Mouse (Mus musculus) forebrain, embryonic 12.5 days (tissue): ENCODE measurements around the gene Sh2d3c. TPM values are rescaled to one million over a fixed set of nuclear protein-coding genes. Genes with fewer than 3 reads are reported as not detected.

Source experiments
- ATAC-seq: fragments of 200-750 bp; cut with Nextera tagmentation; 2 replicates; pipeline ENCODE4 v1.8.0; 2017; ENCODE audit warnings: moderate TSS enrichment; ENCODE audit not compliant: low FRiP score
- H3K27ac ChIP-seq: fragments of 300-500 bp; sonication (generic); 2 replicates; pipeline ENCODE4 v1.5.1; 2016; ENCODE audit warnings: mild to moderate bottlenecking
- H3K27me3 ChIP-seq: fragments of 300-500 bp; sonication (generic); 2 replicates; pipeline ENCODE4 v1.6.1; 2016; ENCODE audit warnings: mild to moderate bottlenecking
- H3K36me3 ChIP-seq: fragments of 300-500 bp; sonication (generic); replicated peaks from 2 replicates; pipeline ENCODE4 v1.6.1; 2016; ENCODE audit warnings: mild to moderate bottlenecking
- H3K4me1 ChIP-seq: fragments of 300-500 bp; sonication (generic); 2 replicates; pipeline ENCODE4 v1.6.1; 2016
- H3K4me2 ChIP-seq: fragments of 300-500 bp; sonication (generic); 2 replicates; pipeline ENCODE4 v1.6.1; 2016; ENCODE audit warnings: mild to moderate bottlenecking, moderate library complexity
- H3K4me3 ChIP-seq: fragments of 300-500 bp; sonication (generic); replicated peaks from 2 replicates; pipeline ENCODE4 v1.5.1; 2016; ENCODE audit warnings: mild to moderate bottlenecking
- H3K9ac ChIP-seq: fragments of 300-500 bp; sonication (generic); 2 replicates; pipeline ENCODE4 v1.6.1; 2016; ENCODE audit warnings: mild to moderate bottlenecking
- H3K9me3 ChIP-seq: fragments of 300-500 bp; sonication (generic); 2 replicates; pipeline ENCODE4 v1.6.1; 2016
- WGBS: fragments of 180-500 bp; shearing (Covaris S2); methylation state at CpG from one replicate; pipeline ENCODE4 v1.1.7; 2016; 5-methylcytosine and 5-hydroxymethylcytosine counted together
- polyA plus RNA-seq: library from polyadenylated mRNA; unstranded; fragments of >200 nt; fragmentation: Nextera tagmentation; extraction: Ambion mirVana; gene quantifications from 2 replicates; pipeline ENCODE4 v1.2.1, GENCODE M21; 2016

Sh2d3c gene
- polyA plus RNA-seq, 1 experiment from 2014 or later: 30.1 TPM

- H3K4me2 ChIP-seq: no peak overlapping the region
- no peaks in the 10 kb centered on the region for H3K27me3 ChIP-seq
- no peak for ATAC-seq
- no peaks in the 10 kb centered on the region for H3K9me3 ChIP-seq
- H3K36me3 ChIP-seq: peaks cover 11% of the 10 kb centered on the region
- H3K9ac ChIP-seq: no peak overlapping the region
- H3K4me1 ChIP-seq: peaks cover 13% of the 10 kb centered on the region
- 89% methylated on average over 12 of the region's 12 CpGs for WGBS
- no peak overlapping the region for H3K4me3 ChIP-seq
- H3K27ac ChIP-seq: no peak overlapping the region
Measured at GRCm38 (mm10) chr2:32767241-32767640, 46.4 kb downstream of the Sh2d3c start.

DNA sequence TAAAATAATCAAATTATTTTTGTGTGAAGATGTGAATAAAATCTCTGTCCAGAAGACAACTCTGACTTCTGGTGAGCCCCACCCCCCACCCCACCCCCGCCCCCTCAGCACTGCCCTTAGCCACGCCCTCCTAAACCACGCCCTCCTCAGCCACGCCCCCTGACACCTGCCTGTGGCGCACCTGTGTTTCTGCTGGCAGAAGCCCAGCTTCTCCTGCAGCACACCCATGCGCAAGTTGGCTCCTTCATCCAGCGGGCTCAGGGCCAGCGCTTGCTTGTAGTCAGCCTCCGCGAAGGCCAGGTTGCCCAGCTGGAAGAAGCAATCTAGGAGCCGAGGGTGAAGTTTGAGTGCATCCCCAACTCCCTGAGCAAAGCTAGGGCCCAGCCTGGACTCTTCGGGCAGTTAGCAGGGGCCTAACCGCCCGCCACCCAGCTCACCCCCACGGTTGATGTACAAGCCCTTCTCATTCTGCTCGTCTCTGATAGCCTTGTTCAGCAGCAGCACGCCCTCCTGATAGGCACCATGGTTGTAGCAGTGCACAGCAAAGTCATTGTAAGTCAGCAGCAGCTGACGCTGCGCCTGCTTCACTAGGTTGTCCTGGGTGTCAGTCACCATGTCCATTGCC is 47.9 kb downstream of the Sh2d3c start:
- Histone ChIP-seq H3K36me3 (no peaks in the 10 kb centered on the region), H3K4me1 (peaks cover 13% of the 10 kb centered on the region), H3K27ac (no peak overlapping the region), H3K4me2 (no peak overlapping the region), H3K9ac (no peak overlapping the region), H3K4me3 (no peak overlapping the region), H3K9me3 (no peaks in the 10 kb centered on the region), H3K27me3 (no peaks in the 10 kb centered on the region)
- no peak for ATAC-seq
- 58% methylated on average over 17 of the region's 19 CpGs for WGBS

GRCm38 (mm10) chr2:32769327-32770085 is 48.7 kb downstream of the Sh2d3c start:
- Histone ChIP-seq H3K9ac (no peak overlapping the region), H3K4me1 (peaks cover 13% of the 10 kb centered on the region), H3K4me2 (no peak overlapping the region), H3K36me3 (no peaks in the 10 kb centered on the region), H3K9me3 (no peaks in the 10 kb centered on the region), H3K4me3 (no peak overlapping the region), H3K27ac (no peak overlapping the region), H3K27me3 (no peaks in the 10 kb centered on the region)
- WGBS: 61% methylated on average over 5 of the region's 5 CpGs
- no peak for ATAC-seq

DNA sequence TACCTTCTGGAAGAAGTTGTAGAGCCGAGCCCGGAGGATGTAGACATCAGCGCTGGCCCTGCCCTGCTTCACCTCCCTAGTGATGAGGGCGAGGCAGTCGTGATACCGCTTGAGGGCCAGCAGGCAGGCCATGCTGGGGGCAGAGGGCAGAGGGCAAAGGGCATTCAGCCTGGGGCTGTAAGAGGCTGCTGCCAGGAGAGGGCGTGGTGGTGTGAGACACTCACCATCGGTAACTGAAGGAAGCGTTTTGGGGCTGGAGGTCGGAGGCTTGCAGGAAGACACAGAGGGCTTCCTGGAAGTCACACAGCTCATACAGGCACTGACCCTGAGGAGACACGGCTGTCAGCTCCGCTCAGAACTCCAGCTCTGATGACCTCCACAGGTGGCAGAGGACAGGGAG is 51.0 kb downstream of the Sh2d3c start:
- H3K4me1 ChIP-seq: peaks cover 27% of the 10 kb centered on the region
- H3K9me3 ChIP-seq: no peaks in the 10 kb centered on the region
- WGBS: 33% methylated on average over 12 of the region's 12 CpGs
- no peak overlapping the region for H3K27ac ChIP-seq
- H3K4me2 ChIP-seq: no peak overlapping the region
- no peaks in the 10 kb centered on the region for H3K36me3 ChIP-seq
- no peak for ATAC-seq
- H3K9ac ChIP-seq: no peak overlapping the region
- H3K27me3 ChIP-seq: peaks cover 7% of the 10 kb centered on the region
- no peak overlapping the region for H3K4me3 ChIP-seq

DNA sequence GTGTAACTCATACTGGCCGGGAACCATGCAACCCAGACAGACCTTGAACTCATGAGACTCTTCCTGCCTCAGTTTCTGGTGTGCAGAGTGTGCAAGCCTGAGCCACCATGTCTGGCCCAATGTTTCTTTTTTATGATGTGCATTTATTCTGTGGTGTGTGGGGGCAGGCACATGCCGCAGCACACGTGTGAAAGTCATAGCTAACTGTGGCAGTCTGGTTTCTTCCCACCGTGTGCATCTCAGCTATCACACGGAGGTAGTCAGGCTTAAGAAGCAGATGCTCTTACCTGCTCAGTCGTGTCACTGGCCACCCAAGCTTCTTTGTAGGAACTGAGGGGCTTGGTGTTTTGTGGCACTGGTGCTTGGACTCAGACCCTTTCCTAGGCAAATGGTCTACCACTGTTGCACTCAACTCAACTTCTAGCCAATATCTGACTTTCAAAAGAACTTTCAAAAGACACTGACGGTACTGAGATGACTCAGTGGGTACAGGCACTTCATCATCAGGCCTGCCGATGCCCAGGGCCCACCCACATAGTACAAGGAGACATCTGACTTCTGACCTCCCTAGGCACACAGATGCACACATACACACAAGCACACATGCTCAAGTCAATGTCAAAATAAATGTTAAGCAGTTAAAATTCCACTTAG is 51.9 kb downstream of the Sh2d3c start:
- no peaks in the 10 kb centered on the region for H3K9me3 ChIP-seq
- ATAC-seq: no peak

DNA sequence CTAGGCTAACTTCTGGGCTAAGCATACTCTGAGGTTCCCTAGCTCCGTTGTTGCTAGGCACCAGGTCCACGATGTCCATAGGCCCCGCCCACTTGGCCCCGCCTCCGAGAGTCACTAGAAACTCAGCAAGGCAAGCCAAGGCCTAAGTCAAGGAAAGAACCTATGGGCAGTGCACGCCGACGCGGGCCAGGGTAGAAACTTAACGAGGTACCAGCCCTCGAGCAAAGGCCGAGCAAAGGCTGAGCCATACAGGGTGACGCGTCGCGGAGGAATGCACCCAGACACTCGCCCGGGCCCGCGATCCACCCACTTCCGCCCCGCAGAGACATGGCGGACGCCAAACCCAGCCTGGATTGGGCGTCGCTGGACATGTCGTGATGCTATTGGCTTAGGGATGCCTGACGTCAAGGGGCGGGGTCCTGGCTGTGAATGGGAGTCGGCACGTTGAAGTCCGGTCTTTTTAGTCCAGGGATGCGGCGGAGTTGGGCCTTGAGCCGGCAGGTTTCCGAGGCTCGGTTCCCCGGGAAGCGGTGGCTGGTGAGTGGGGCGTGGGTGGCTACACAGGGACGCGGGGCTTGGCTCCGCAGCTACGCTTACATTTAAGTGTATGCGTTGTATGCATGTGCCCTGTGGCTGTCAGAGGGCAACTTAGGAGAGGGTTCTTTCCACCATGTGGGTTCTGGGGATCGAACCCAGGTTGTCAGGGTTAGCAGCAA is 54.7 kb downstream of the Sh2d3c start, which contains the start of the genes Ttc16 and Ptrh1:
Gene Ttc16 (minus strand): TSS at position 275 of the 716 bp plus-strand sequence.
Gene Ptrh1 (plus strand): TSS at position 428 of the 716 bp plus-strand sequence.
- no peaks in the 10 kb centered on the region for H3K9me3 ChIP-seq
- peaks cover 14% of the 10 kb centered on the region for H3K4me1 ChIP-seq
- peak within 1 kb of the TSS; percentile 68 for H3K4me2 ChIP-seq
- WGBS: under 1% methylated on average over 46 of the region's 46 CpGs
- H3K9ac ChIP-seq: peak within 1 kb of the TSS; percentile 53
- H3K27me3 ChIP-seq: peaks cover 9% of the 10 kb centered on the region
- H3K4me3 ChIP-seq: peak within 1 kb of the TSS; percentile 65
- peak; percentile 99 for ATAC-seq
- H3K36me3 ChIP-seq: no peaks in the 10 kb centered on the region
- H3K27ac ChIP-seq: no peak within 1 kb of the TSS

More for the DNA sequence above, 51.9 kb downstream of the Sh2d3c start:
- Histone ChIP-seq H3K4me3 (no peak overlapping the region), H3K36me3 (no peaks in the 10 kb centered on the region), H3K27ac (no peak overlapping the region), H3K9ac (no peak overlapping the region), H3K4me1 (peaks cover 27% of the 10 kb centered on the region), H3K4me2 (no peak overlapping the region), H3K27me3 (peaks cover 9% of the 10 kb centered on the region)
- 86% methylated on average over 8 of the region's 8 CpGs for WGBS

DNA sequence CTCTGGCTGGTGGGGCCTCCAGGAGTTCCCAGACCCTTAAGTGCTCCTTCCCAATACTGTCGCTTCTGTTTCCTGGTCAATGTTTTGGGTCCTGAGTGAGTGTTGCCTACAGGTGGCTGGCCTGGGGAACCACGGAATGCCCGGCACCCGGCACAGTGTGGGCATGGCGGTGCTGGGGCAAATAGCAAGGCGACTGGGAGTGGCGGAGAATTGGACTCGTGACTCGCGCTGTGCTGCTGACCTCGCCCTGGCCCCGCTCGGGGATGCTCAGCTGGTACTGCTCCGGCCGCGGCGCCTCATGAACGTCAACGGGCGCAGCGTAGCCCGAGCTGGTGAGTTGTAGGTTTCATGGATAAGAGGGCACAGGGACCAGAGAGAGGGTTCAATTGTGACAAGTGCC is 55.3 kb downstream of the Sh2d3c start:
- H3K27me3 ChIP-seq: peaks cover 9% of the 10 kb centered on the region
- 17% methylated on average over 22 of the region's 22 CpGs for WGBS
- peaks cover 14% of the 10 kb centered on the region for H3K4me1 ChIP-seq
- no peak overlapping the region for H3K27ac ChIP-seq
- peak overlapping the region; percentile 53 for H3K9ac ChIP-seq
- H3K9me3 ChIP-seq: no peaks in the 10 kb centered on the region
- no peaks in the 10 kb centered on the region for H3K36me3 ChIP-seq
- no peak for ATAC-seq
- H3K4me2 ChIP-seq: peak overlapping the region; percentile 68
- H3K4me3 ChIP-seq: peak overlapping the region; percentile 65

DNA sequence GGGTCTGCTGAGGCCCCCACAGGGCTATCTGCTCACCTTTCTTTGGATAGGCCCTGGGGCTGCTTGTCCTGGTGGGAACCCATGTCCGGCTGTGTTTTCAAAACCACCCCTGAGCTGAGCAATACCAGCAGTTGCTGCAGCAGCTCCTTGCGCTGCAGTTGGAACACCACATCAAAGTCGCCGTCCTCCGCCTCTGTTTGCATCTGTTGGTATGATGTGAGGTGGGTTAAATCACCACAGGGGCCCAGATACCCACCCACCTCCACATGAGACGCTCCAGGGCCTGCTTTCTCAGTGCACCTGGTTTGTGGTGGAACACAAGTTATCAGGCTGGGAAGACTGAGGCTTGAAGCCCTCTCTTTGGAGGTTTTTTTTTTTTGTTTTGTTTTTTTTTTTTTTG is 57.2 kb downstream of the Sh2d3c start:
- no peak overlapping the region for H3K27ac ChIP-seq
- H3K27me3 ChIP-seq: peaks cover 9% of the 10 kb centered on the region
- H3K9me3 ChIP-seq: no peaks in the 10 kb centered on the region
- 93% methylated on average over 6 of the region's 6 CpGs for WGBS
- H3K4me2 ChIP-seq: no peak overlapping the region
- H3K9ac ChIP-seq: no peak overlapping the region
- H3K4me3 ChIP-seq: no peak overlapping the region
- H3K36me3 ChIP-seq: no peaks in the 10 kb centered on the region
- H3K4me1 ChIP-seq: peaks cover 14% of the 10 kb centered on the region
- no peak for ATAC-seq

DNA sequence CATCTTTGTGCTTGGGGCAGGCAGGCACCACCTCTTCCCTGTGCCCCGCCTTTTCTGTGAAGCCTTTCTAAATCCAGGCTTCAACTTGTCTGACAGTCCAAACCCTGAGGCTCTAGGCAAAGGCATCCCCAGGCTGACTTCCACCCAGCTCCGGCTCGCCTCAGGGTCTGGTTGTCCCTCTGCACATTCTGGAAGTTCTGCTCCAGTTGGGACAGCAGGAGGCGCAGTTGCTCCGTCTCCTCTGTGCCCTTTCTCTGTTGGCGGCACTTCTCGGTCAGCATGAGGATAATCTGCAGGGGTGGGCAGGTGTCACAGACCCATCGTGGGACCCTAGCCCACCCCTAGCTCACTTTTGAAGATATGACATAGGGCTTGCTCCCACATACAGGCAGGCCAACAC is 58.3 kb downstream of the Sh2d3c start:
- Histone ChIP-seq H3K4me2 (no peak overlapping the region), H3K4me1 (peaks cover 14% of the 10 kb centered on the region), H3K27me3 (peaks cover 9% of the 10 kb centered on the region), H3K9me3 (no peaks in the 10 kb centered on the region), H3K9ac (no peak overlapping the region), H3K27ac (no peak overlapping the region), H3K4me3 (no peak overlapping the region), H3K36me3 (no peaks in the 10 kb centered on the region)
- 11% methylated on average over 8 of the region's 8 CpGs for WGBS
- ATAC-seq: no peak

DNA sequence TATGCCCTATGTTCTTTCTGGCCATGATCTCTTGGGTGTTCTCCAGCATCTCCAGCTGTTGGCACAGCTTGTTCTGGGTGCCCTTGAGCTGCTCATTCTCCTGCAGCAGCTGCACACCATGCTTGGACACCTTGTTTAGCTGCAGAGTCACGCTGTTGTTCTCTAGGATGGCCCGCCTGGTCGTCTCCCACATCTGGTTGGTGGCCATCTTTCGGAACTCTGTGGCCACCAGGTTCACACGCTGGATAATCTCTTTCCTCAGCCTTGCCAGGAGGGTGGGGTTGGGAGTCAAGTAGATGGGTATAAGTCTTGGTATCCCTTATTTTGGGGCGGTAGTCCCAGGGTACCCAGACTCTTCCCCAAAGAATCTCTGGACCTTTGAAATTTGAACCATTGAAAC is 58.9 kb downstream of the Sh2d3c start:
- no peak for ATAC-seq
- Histone ChIP-seq H3K36me3 (no peaks in the 10 kb centered on the region), H3K4me2 (no peak overlapping the region), H3K4me3 (no peak overlapping the region), H3K27ac (no peak overlapping the region), H3K9ac (no peak overlapping the region), H3K27me3 (peaks cover 9% of the 10 kb centered on the region), H3K4me1 (peaks cover 13% of the 10 kb centered on the region), H3K9me3 (no peaks in the 10 kb centered on the region)
- WGBS: 88% methylated on average over 6 of the region's 6 CpGs

- peaks cover 3% of the 10 kb centered on the region; the same call in 1 of the 2 replicates for H3K27me3 ChIP-seq
- no peaks in the 10 kb centered on the region for H3K9me3 ChIP-seq
- no peaks in the 10 kb centered on the region for H3K4me1 ChIP-seq
- no peak overlapping the region for H3K4me2 ChIP-seq
- WGBS: 77% methylated on average over 6 of the region's 6 CpGs
- H3K4me3 ChIP-seq: no peak overlapping the region
- no peak overlapping the region for H3K9ac ChIP-seq
- no peak for ATAC-seq
- H3K36me3 ChIP-seq: no peaks in the 10 kb centered on the region
- no peak overlapping the region for H3K27ac ChIP-seq
Measured at GRCm38 (mm10) chr2:32781710-32782109, 60.9 kb downstream of the Sh2d3c start.

- no peaks in the 10 kb centered on the region for H3K27me3 ChIP-seq
Measured at GRCm38 (mm10) chr2:32784048-32784681, 63.3 kb downstream of the Sh2d3c start, which contains the start of gene Cfap157. Gene Cfap157 (minus strand): TSS chr2:32784428.

More at GRCm38 (mm10) chr2:32784048-32784681, 63.3 kb downstream of the Sh2d3c start, which contains the start of gene Cfap157:
- Histone ChIP-seq H3K27ac (no peak within 1 kb of the TSS), H3K4me1 (no peaks in the 10 kb centered on the region), H3K9me3 (no peaks in the 10 kb centered on the region), H3K9ac (no peak within 1 kb of the TSS), H3K4me3 (no peak within 1 kb of the TSS), H3K4me2 (no peak within 1 kb of the TSS), H3K36me3 (no peaks in the 10 kb centered on the region)
- 71% methylated on average over 4 of the region's 4 CpGs for WGBS
- no peak for ATAC-seq
